Mouse (Mus musculus) C2C12 (cell line): ENCODE data around the gene H2-Ab1. TPM values are rescaled to one million over a fixed set of nuclear protein-coding genes. Genes with fewer than 3 reads are reported as not detected.

Source experiments
- H3K27me3 ChIP-seq: one replicate; pipeline ENCODE4 v1.6.1; 2011; ENCODE audit not compliant: control insufficient read depth, insufficient read depth, insufficient read length
- H3K36me3 ChIP-seq: one replicate; pipeline ENCODE4 v1.6.1; 2011; ENCODE audit not compliant: control insufficient read depth, insufficient read depth
- H3K4me3 ChIP-seq: one replicate; pipeline ENCODE4 v1.5.1; 2011; ENCODE audit warnings: mild to moderate bottlenecking, control low read depth; ENCODE audit not compliant: poor library complexity, insufficient read depth, severe bottlenecking
- H3K79me2 ChIP-seq: one replicate; pipeline ENCODE4 v1.6.1; 2011; ENCODE audit not compliant: control insufficient read depth, insufficient read depth
- H3K79me3 ChIP-seq: one replicate; pipeline ENCODE4 v1.6.1; 2011; ENCODE audit warnings: low read depth, control low read depth
- H3ac ChIP-seq: one replicate; pipeline ENCODE3; 2011; ENCODE audit warnings: low read depth; ENCODE audit not compliant: control insufficient read depth, insufficient read length
- CEBPB ChIP-seq: IDR thresholded peaks from one replicate; pipeline ENCODE4 v1.6.1; 2011; ENCODE audit warnings: low read depth, mild to moderate bottlenecking, control low read depth, moderate library complexity
- CTCF ChIP-seq: IDR thresholded peaks from one replicate; pipeline ENCODE4 v1.5.1; 2011; ENCODE audit not compliant: control insufficient read depth, insufficient read depth, insufficient read length
- FOSL1 ChIP-seq: IDR thresholded peaks from one replicate; pipeline ENCODE4 v1.8.0; 2011; ENCODE audit warnings: mild to moderate bottlenecking, low read length; ENCODE audit not compliant: poor library complexity, insufficient read depth, severe bottlenecking
- MAX ChIP-seq: IDR thresholded peaks from one replicate; pipeline ENCODE4 v1.6.1; 2011; ENCODE audit warnings: mild to moderate bottlenecking, control low read depth
- MYOD1 ChIP-seq: IDR thresholded peaks from one replicate; pipeline ENCODE4 v1.6.1; 2011; ENCODE audit warnings: low read depth; ENCODE audit not compliant: control insufficient read depth, insufficient read length
- MYOG ChIP-seq: IDR thresholded peaks from one replicate; pipeline ENCODE4 v1.6.1; 2011; ENCODE audit not compliant: control insufficient read depth, insufficient read length; ENCODE audit errors: extremely low read depth
- USF1 ChIP-seq: IDR thresholded peaks from one replicate; pipeline ENCODE4 v1.6.1; 2011; ENCODE audit warnings: low read depth, mild to moderate bottlenecking, control low read depth, moderate library complexity
- polyA plus RNA-seq: library from polyadenylated mRNA; unstranded; fragments of >200 nt; fragmentation: generic; extraction: Trizol; gene quantifications from one replicate; pipeline ENCODE4 v1.2.1, GENCODE M21; 2012; ENCODE audit warnings: missing spikeins

The H2-Ab1 gene
- polyA plus RNA-seq, 1 experiment = not detected

DNA sequence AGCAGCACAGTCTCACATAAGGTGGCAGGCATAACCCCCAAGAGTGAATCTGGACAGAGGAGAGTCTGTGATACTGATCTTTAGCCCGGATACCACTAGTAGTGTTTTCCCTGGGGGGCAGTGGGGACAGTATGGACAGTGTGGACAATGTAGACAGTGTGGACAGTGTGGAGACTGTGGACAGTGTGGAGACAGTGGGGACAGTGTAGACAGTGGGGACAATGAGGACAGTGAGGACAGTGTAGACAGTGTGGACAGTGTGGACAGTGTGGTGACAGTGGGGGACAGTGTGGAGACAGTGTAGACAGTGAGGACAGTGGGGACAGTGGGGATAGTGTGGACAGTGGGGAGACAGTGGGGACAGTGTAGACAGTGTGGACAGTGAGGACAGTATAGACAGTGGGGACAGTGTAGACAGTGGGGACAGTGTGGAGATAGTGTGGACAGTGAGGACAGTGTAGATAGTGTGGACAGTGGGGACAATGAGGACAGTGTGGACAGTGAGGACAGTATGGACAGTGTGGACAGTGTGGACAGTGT is 23.1 kb downstream of the H2-Ab1 start:
- H3ac ChIP-seq = no peak overlapping the region
- no peaks in the 10 kb centered on the region for H3K79me3 ChIP-seq
- no peak overlapping the region for H3K4me3 ChIP-seq
- no peaks in the 10 kb centered on the region for H3K79me2 ChIP-seq
- no peak for TF ChIP-seq MAX
- TF ChIP-seq MYOD1 = no peak
- TF ChIP-seq USF1 = no peak
- TF ChIP-seq MYOG = no peak
- TF ChIP-seq CTCF = no peak
- no peak for TF ChIP-seq CEBPB
- no peak for TF ChIP-seq FOSL1
- H3K27me3 ChIP-seq = no peaks in the 10 kb centered on the region
- no peaks in the 10 kb centered on the region for H3K36me3 ChIP-seq

DNA sequence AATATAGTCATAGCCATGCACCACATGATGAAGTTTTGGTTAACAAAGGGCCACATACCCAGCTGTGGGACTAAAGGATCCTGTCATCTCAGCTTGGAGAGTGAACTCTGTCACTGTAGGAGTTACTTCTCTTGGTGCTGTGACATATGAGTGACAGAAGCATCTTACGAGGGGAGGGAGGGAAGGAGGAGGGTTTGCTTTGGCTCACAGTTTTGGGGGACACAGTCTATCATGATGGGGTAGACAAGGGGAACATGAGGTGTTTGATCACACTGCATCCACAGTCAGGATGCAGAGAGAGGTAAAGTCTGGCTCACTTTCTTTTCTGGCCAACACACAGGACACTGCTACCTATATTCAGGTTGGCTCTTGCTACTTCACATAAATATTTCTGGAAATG is 24.3 kb downstream of the H2-Ab1 start:
- Histone ChIP-seq H3K79me3 (no peaks in the 10 kb centered on the region), H3K79me2 (no peaks in the 10 kb centered on the region), H3ac (no peak overlapping the region), H3K36me3 (no peaks in the 10 kb centered on the region), H3K27me3 (no peaks in the 10 kb centered on the region), H3K4me3 (no peak overlapping the region)
- TF ChIP-seq MAX = no peak

DNA sequence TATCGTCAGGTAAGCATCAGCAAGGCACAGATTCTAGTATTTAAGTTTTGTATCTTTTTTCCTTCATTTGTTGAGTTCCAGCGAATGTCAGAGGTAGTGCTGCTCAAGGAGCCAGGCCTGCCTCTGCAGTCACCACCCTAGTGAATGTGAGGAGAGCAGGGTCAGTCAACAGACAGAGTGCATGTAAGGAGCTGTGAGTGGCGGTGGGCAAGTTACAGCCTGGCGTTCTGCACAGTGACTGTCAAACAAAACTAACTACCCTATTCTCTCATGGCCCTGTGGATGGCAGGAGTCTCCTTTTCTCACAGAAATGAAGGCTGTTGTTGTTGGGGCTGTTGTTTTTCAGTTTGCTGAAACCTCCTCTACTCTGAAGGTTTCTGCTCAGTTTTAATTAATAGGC is 27.9 kb downstream of the H2-Ab1 start:
- Histone ChIP-seq H3K27me3 (peaks cover 5% of the 10 kb centered on the region), H3ac (no peak overlapping the region), H3K79me3 (no peaks in the 10 kb centered on the region), H3K4me3 (no peak overlapping the region), H3K36me3 (no peaks in the 10 kb centered on the region), H3K79me2 (no peaks in the 10 kb centered on the region)
- no peak for TF ChIP-seq MYOD1
- TF ChIP-seq CEBPB = no peak
- no peak for TF ChIP-seq USF1
- no peak for TF ChIP-seq MYOG
- TF ChIP-seq MAX = no peak
- TF ChIP-seq FOSL1 = no peak
- TF ChIP-seq CTCF = no peak

DNA sequence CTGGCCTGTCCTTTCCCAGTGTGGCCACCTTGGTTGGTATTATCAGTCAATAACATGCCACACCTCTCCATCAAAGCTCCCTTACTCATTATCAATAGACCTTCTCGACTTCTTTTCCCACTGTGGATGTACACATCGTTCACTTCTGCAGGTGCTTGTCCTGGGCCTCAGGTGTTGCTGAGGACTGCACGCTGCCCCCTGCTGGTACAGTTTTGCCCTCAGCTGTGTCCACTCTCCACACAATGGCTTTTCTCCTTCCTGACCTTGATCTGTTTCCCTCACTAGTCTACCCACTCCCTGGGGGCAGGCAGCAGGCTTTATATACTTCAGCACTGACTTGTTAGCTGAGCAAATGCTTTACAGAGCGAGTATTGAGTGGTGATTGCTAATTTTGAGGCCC is 28.4 kb downstream of the H2-Ab1 start:
- Histone ChIP-seq H3K79me3 (no peaks in the 10 kb centered on the region), H3K79me2 (no peaks in the 10 kb centered on the region), H3ac (no peak overlapping the region), H3K27me3 (peaks cover 5% of the 10 kb centered on the region), H3K36me3 (no peaks in the 10 kb centered on the region), H3K4me3 (no peak overlapping the region)
- no peak for TF ChIP-seq MAX
- no peak for TF ChIP-seq FOSL1
- no peak for TF ChIP-seq CEBPB
- TF ChIP-seq MYOD1 = no peak
- no peak for TF ChIP-seq USF1
- TF ChIP-seq CTCF = no peak
- TF ChIP-seq MYOG = no peak

DNA sequence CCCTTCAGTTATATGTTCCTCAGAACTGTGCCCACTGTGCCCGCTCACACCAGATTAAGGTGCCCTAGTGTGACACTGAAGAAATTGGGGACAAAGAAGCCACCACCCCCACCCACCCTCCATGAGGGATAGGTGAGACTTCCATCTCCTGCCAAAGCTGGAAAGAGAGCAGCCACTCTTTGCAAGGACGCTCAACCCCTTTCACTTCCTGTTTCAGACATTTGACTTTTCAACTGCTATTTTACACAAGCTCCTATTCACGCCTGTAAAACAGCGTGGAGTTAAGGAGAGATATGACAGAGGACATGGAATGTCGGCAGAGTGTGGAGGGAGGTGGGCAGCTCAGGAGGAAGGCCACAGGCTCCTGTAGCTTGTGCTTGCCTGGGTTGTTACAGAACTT is 29.0 kb downstream of the H2-Ab1 start:
- Histone ChIP-seq H3K27me3 (peaks cover 5% of the 10 kb centered on the region), H3K79me3 (no peaks in the 10 kb centered on the region)
- TF ChIP-seq CTCF (no peak), MAX (no peak), MYOG (no peak), FOSL1 (no peak), MYOD1 (no peak), USF1 (no peak), CEBPB (no peak)

DNA sequence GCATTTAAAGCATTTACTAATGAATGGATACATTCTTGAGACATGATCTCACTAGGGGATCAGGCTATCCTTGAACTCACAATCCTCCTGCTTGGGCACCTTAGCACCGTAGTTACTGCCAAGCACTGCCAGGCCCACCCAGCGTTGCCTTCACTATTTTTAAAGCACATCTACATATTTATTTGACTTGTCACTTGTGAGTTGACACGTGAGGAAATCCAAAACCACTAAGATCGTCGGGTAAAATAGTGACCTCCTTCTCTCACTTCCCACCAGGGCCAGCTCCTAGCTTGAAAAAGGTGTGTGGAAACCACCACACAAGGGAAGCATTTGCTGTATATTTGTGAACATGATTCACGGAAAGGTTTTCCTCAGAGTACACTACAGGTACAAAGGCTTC is 29.5 kb downstream of the H2-Ab1 start:
- H3K36me3 ChIP-seq = no peaks in the 10 kb centered on the region
- H3K4me3 ChIP-seq = no peak overlapping the region
- H3K27me3 ChIP-seq = peaks cover 5% of the 10 kb centered on the region
- TF ChIP-seq CTCF (no peak), FOSL1 (no peak), MAX (no peak), MYOD1 (no peak), USF1 (no peak), CEBPB (no peak), MYOG (no peak)
- no peak overlapping the region for H3ac ChIP-seq
- H3K79me2 ChIP-seq = no peaks in the 10 kb centered on the region
- H3K79me3 ChIP-seq = no peaks in the 10 kb centered on the region

More for the DNA sequence above, 29.0 kb downstream of the H2-Ab1 start:
- no peak overlapping the region for H3K4me3 ChIP-seq
- no peaks in the 10 kb centered on the region for H3K36me3 ChIP-seq
- H3K79me2 ChIP-seq = no peaks in the 10 kb centered on the region
- no peak overlapping the region for H3ac ChIP-seq
